Mouse (Mus musculus): ENCODE results near the gene Gck. TPM values are rescaled to one million over a fixed set of nuclear protein-coding genes. Genes with fewer than 3 reads are reported as not detected.
A peak's percentile ranks its signal among the peaks of the same experiment; 100 is the strongest.

Gck gene
- polyA plus RNA-seq, 1 experiment from 2014 or later, result 1.2 TPM

DNA sequence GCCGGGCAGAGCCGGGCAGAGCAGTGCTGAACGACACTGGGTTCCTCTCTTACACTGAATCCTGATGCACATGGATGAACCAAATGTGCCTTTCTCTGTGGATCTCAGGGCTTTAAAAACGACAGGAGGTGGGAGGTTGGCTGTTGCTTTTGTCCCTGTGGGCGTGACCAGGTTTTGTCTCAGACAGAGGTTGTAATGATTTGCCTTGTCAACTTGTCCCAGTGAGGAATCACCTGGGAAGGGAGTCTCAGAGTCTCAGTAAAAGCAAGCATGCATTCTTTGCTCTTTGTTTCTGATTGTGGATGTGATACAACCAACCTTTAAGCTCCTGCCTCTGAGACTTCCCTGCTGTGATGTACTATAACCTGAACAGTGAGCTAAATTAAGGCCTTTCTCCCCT, 42.8 kb downstream of the Gck start:
- no peak for TF ChIP-seq CTCF (IDR thresholded peaks at IDR 0.05)
- TF ChIP-seq EP300 (IDR thresholded peaks at IDR 0.05), result no peak
- Histone ChIP-seq H3K27ac (ENCODE audit: low read length) (no peak overlapping the region), H3K4me2 (replicated peaks; ENCODE audit: low read depth, low read length) (no peak overlapping the region), H3K9ac (replicated peaks; ENCODE audit: low read depth) (no peak overlapping the region), H3K4me3 (ENCODE audit: low read depth, low read length) (no peak overlapping the region), H3K9me3 (ENCODE audit: low read length) (no peaks in the 10 kb centered on the region), H3K27me3 (replicated peaks; ENCODE audit: insufficient read depth, low read length) (no peaks in the 10 kb centered on the region), H3K4me1 (ENCODE audit: insufficient read depth, low read depth, low read length) (no peaks in the 10 kb centered on the region; the same call in 1 of the 2 replicates), H3K36me3 (ENCODE audit: insufficient read depth, low read length) (no peaks in the 10 kb centered on the region)
- no peak for DNase-seq (ENCODE audit: low spot score)
- ATAC-seq, result no peak
- 57% methylated on average over 5 of the region's 5 CpGs for WGBS

DNA sequence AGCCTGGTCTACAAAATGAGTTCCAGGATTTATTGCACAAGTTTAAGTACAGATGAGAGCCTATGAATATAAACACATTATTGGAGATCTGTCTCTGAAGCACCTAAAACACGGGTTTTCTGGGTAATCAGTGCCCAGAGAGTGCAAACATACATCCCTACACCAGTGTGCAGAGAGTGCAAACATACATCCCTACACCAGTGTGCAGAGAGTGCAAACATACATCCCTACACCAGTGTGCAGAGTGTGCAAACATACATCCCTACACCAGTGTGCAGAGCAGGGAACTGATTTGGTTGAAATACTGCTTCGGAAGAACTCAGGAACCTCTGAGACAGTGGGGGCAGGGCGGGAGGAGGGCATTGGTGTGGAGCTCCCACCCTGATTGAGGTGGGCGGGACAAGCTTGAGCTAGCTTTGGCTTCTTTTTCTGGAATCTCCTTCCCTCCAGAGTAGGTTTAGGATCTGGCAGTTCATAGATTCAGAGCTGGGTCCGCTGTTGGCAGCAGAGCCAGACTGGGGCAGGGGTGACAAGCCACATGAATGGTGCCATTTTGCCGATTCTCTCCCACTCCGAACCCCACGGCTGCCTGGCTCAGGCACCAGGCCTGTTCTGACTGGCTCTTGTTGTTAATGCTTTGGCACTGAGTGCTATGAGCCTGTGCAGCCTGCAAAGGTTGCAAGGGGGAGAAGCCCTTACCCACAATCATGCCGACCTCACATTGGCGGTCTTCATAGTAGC, 43.9 kb downstream of the Gck start:
- 82% methylated on average over 10 of the region's 10 CpGs for WGBS
- ATAC-seq (no peak), DNase-seq (ENCODE audit: low spot score) (no peak)
- no peak for TF ChIP-seq EP300 (IDR thresholded peaks at IDR 0.05)
- Histone ChIP-seq H3K4me1 (ENCODE audit: insufficient read depth, low read depth, low read length) (no peaks in the 10 kb centered on the region; the same call in 1 of the 2 replicates), H3K4me2 (replicated peaks; ENCODE audit: low read depth, low read length) (no peak overlapping the region), H3K27me3 (replicated peaks; ENCODE audit: insufficient read depth, low read length) (no peaks in the 10 kb centered on the region), H3K9me3 (ENCODE audit: low read length) (no peaks in the 10 kb centered on the region), H3K9ac (replicated peaks; ENCODE audit: low read depth) (no peak overlapping the region), H3K27ac (ENCODE audit: low read length) (no peak overlapping the region), H3K4me3 (ENCODE audit: low read depth, low read length) (no peak overlapping the region), H3K36me3 (ENCODE audit: insufficient read depth, low read length) (no peaks in the 10 kb centered on the region)

DNA sequence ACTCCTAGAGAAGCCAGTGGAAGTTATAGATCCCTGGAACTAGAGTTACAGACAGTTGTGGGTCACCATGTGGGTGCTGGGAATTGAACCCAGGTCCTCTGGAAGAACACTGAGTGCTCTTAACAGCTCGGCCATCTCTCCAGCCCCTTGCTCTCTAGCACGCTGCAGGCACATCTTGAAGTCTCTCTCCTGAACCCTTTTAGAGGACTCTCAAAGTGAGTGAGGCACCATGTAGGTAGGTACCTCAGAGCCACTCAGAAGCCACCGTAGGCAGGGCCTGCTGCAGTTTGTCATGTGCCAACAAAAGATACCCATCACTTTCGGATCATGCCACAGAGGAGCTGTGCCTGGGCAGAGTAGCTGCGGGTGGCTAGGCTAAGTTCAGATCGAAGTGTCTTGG, 45.0 kb downstream of the Gck start:
- Histone ChIP-seq H3K4me1 (ENCODE audit: insufficient read depth, low read depth, low read length) (no peaks in the 10 kb centered on the region; the same call in 1 of the 2 replicates), H3K36me3 (ENCODE audit: insufficient read depth, low read length) (no peaks in the 10 kb centered on the region), H3K4me2 (replicated peaks; ENCODE audit: low read depth, low read length) (no peak overlapping the region), H3K27ac (ENCODE audit: low read length) (no peak overlapping the region), H3K9me3 (ENCODE audit: low read length) (no peaks in the 10 kb centered on the region), H3K4me3 (ENCODE audit: low read depth, low read length) (no peak overlapping the region), H3K27me3 (replicated peaks; ENCODE audit: insufficient read depth, low read length) (no peaks in the 10 kb centered on the region), H3K9ac (replicated peaks; ENCODE audit: low read depth) (no peak overlapping the region)
- TF ChIP-seq CTCF (IDR thresholded peaks at IDR 0.05), result no peak
- no peak for TF ChIP-seq EP300 (IDR thresholded peaks at IDR 0.05)
- no peak for ATAC-seq
- WGBS, result 83% methylated on average over 6 of the region's 6 CpGs
- DNase-seq (ENCODE audit: low spot score), result no peak

DNA sequence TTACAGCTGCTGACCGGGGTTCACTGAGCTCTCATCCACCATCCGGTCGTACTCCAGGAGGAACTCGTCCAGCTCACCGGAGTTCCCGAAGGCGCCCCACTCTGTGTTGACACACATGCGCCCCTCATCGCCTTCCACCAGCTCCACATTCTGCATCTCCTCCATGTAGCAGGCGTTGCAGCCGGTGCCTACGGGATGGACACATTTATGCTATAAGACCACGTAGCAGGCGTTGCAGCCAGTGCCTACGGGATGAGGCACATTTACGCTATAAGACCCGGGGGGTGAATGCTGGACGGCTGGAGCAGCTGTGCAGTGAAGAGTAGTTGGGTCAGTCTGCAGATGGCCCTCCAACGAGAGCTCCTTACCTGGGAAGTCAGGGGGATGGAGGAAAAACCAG, 45.5 kb downstream of the Gck start:
- Histone ChIP-seq H3K36me3 (ENCODE audit: insufficient read depth, low read length) (no peaks in the 10 kb centered on the region), H3K27me3 (replicated peaks; ENCODE audit: insufficient read depth, low read length) (no peaks in the 10 kb centered on the region), H3K9me3 (ENCODE audit: low read length) (no peaks in the 10 kb centered on the region), H3K4me2 (replicated peaks; ENCODE audit: low read depth, low read length) (no peak overlapping the region), H3K9ac (replicated peaks; ENCODE audit: low read depth) (no peak overlapping the region), H3K27ac (ENCODE audit: low read length) (no peak overlapping the region), H3K4me3 (ENCODE audit: low read depth, low read length) (no peak overlapping the region), H3K4me1 (ENCODE audit: insufficient read depth, low read depth, low read length) (no peaks in the 10 kb centered on the region; the same call in 1 of the 2 replicates)
- ATAC-seq (no peak), DNase-seq (ENCODE audit: low spot score) (no peak)
- 73% methylated on average over 19 of the region's 19 CpGs for WGBS
- TF ChIP-seq CTCF (IDR thresholded peaks at IDR 0.05), result no peak
- no peak for TF ChIP-seq EP300 (IDR thresholded peaks at IDR 0.05)

DNA sequence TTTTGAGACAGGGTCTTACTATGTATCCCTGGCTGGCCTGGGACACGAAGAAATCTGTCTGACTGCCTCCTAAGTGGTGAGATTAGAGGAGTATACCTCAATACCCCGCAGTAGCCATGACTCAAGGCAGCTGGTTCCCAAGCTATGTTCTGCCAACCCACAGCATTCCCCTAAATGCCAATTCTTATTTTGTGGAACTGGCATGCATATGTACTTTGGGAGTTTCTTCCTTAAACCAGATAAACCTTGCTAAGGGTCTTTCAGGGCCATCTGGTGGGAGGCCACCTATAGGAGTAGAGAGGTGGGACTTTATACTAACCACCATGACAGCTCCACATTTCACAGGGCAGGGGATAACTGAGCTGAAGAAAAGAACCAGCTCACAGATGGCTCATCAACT, 46.0 kb downstream of the Gck start:
- WGBS, result 76% methylated on average over 2 of the region's 2 CpGs
- ATAC-seq, result no peak

DNA sequence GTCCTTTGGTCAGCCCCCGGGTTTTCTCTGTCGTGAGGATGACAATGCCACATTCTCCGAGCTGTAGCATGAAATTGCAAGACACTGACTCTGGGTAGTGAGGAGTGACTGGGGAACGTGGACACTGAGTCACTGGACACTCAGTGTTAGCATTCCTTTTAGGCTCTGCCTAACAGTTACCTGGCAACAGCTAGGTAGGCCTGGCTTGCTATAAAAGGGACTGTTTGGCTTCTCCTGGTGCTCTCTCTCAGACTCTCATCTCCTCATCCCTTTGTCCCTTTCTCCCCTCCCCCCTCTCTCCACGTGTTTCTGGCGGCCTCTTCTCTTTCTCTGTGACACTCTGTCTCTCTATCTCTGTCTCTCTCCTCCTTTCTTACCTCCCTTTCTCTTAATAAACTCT, 47.5 kb downstream of the Gck start:
- 24% methylated on average over 6 of the region's 6 CpGs for WGBS
- no peak overlapping the region for H3K9ac ChIP-seq (replicated peaks; ENCODE audit: low read depth)
- DNase-seq (ENCODE audit: low spot score) (peak; percentile 37), ATAC-seq (peak; percentile 30)
- no peaks in the 10 kb centered on the region for H3K9me3 ChIP-seq (ENCODE audit: low read length)
- no peaks in the 10 kb centered on the region for H3K27me3 ChIP-seq (replicated peaks; ENCODE audit: insufficient read depth, low read length)
- no peaks in the 10 kb centered on the region for H3K36me3 ChIP-seq (ENCODE audit: insufficient read depth, low read length)
- 0 out of 2 replicates have a peak overlapping the region, but pooled peaks have one; percentile 17 for H3K4me3 ChIP-seq (ENCODE audit: low read depth, low read length)
- peak overlapping the region; percentile 51 for H3K4me2 ChIP-seq (replicated peaks; ENCODE audit: low read depth, low read length)
- no peak overlapping the region for H3K27ac ChIP-seq (ENCODE audit: low read length)
- H3K4me1 ChIP-seq (ENCODE audit: insufficient read depth, low read depth, low read length), result peaks cover 7% of the 10 kb centered on the region; the same call in 1 of the 2 replicates
- TF ChIP-seq EP300 (IDR thresholded peaks at IDR 0.05) (no peak), CTCF (IDR thresholded peaks at IDR 0.05) (no peak)

More for the DNA sequence above, 46.0 kb downstream of the Gck start:
- no peak for TF ChIP-seq EP300 (IDR thresholded peaks at IDR 0.05)
- TF ChIP-seq CTCF (IDR thresholded peaks at IDR 0.05), result no peak
- H3K36me3 ChIP-seq (ENCODE audit: insufficient read depth, low read length), result no peaks in the 10 kb centered on the region
- no peak for DNase-seq (ENCODE audit: low spot score)
- H3K9ac ChIP-seq (replicated peaks; ENCODE audit: low read depth), result no peak overlapping the region
- no peak overlapping the region for H3K4me2 ChIP-seq (replicated peaks; ENCODE audit: low read depth, low read length)
- no peak overlapping the region for H3K27ac ChIP-seq (ENCODE audit: low read length)
- H3K4me3 ChIP-seq (ENCODE audit: low read depth, low read length), result no peak overlapping the region
- no peaks in the 10 kb centered on the region for H3K27me3 ChIP-seq (replicated peaks; ENCODE audit: insufficient read depth, low read length)
- H3K4me1 ChIP-seq (ENCODE audit: insufficient read depth, low read depth, low read length), result no peaks in the 10 kb centered on the region; the same call in 1 of the 2 replicates
- no peaks in the 10 kb centered on the region for H3K9me3 ChIP-seq (ENCODE audit: low read length)
